Mouse (Mus musculus) neural tube, embryonic 12.5 days (tissue): Measurements from ENCODE around the gene Spns1. TPM values are rescaled to one million over a fixed set of nuclear protein-coding genes. Genes with fewer than 3 reads are reported as not detected.
A peak's percentile ranks its signal among the peaks of the same experiment; 100 is the strongest.

ENCODE experiments used
- ATAC-seq: fragments of 200-750 bp; cut with Nextera tagmentation; 2 replicates; pipeline ENCODE4 v1.8.0; 2017; ENCODE audit warnings: low read depth, mild to moderate bottlenecking, moderate TSS enrichment, moderate library complexity; ENCODE audit not compliant: low FRiP score
- H3K27ac ChIP-seq: fragments of 300-500 bp; sonication (generic); 2 replicates; pipeline ENCODE4 v1.5.1; 2016
- H3K27me3 ChIP-seq: fragments of 300-500 bp; sonication (generic); replicated peaks from 2 replicates; pipeline ENCODE4 v1.6.1; 2016; ENCODE audit warnings: mild to moderate bottlenecking
- H3K36me3 ChIP-seq: fragments of 300-500 bp; sonication (generic); 2 replicates; pipeline ENCODE4 v1.6.1; 2016; ENCODE audit warnings: mild to moderate bottlenecking
- H3K4me1 ChIP-seq: fragments of 300-500 bp; sonication (generic); 2 replicates; pipeline ENCODE4 v1.6.1; 2016
- H3K4me2 ChIP-seq: fragments of 300-500 bp; sonication (generic); replicated peaks from 2 replicates; pipeline ENCODE4 v1.6.1; 2016; ENCODE audit warnings: mild to moderate bottlenecking
- H3K4me3 ChIP-seq: fragments of 300-500 bp; sonication (generic); 2 replicates; pipeline ENCODE4 v1.5.1; 2016
- H3K9ac ChIP-seq: fragments of 300-500 bp; sonication (generic); 2 replicates; pipeline ENCODE4 v1.6.1; 2016; ENCODE audit warnings: mild to moderate bottlenecking
- H3K9me3 ChIP-seq: fragments of 300-500 bp; sonication (generic); 2 replicates; pipeline ENCODE4 v1.6.1; 2016; ENCODE audit warnings: mild to moderate bottlenecking
- WGBS: fragments of 180-500 bp; shearing (Covaris S2); methylation state at CpG from one replicate; pipeline ENCODE4 v1.1.7; 2016; 5-methylcytosine and 5-hydroxymethylcytosine counted together
- polyA plus RNA-seq: library from polyadenylated mRNA; unstranded; fragments of >200 nt; fragmentation: Nextera tagmentation; extraction: Ambion mirVana; gene quantifications from 2 replicates; pipeline ENCODE4 v1.2.1, GENCODE M21; 2016

The Spns1 gene
- polyA plus RNA-seq, 1 experiment from 2014 or later, result 72.6 TPM

- no peaks in the 10 kb centered on the region for H3K9me3 ChIP-seq
- no peaks in the 10 kb centered on the region for H3K4me1 ChIP-seq
- H3K27ac ChIP-seq, result no peak overlapping the region
- H3K4me3 ChIP-seq, result no peak overlapping the region
- ATAC-seq, result no peak
- H3K36me3 ChIP-seq, result no peaks in the 10 kb centered on the region
- no peaks in the 10 kb centered on the region for H3K27me3 ChIP-seq
- 70% methylated on average over 20 of the region's 20 CpGs for WGBS
- H3K4me2 ChIP-seq, result 0 out of 2 replicates have a peak overlapping the region, but pooled peaks have one; percentile 7
- H3K9ac ChIP-seq, result no peak overlapping the region
Measured at GRCm38 (mm10) chr7:126350748-126351418, 26.4 kb downstream of the Spns1 start.

GRCm38 (mm10) chr7:126348293-126348692 is 29.0 kb downstream of the Spns1 start:
- Histone ChIP-seq H3K4me1 (no peaks in the 10 kb centered on the region), H3K9ac (no peak overlapping the region), H3K4me2 (no peak overlapping the region), H3K27ac (no peak overlapping the region), H3K27me3 (no peaks in the 10 kb centered on the region), H3K36me3 (no peaks in the 10 kb centered on the region), H3K9me3 (no peaks in the 10 kb centered on the region), H3K4me3 (no peak overlapping the region)
- ATAC-seq, result no peak
- 83% methylated on average over 8 of the region's 8 CpGs for WGBS

GRCm38 (mm10) chr7:126347098-126347497 is 30.2 kb downstream of the Spns1 start:
- no peaks in the 10 kb centered on the region for H3K9me3 ChIP-seq
- 60% methylated on average over 1 of the region's 1 CpGs for WGBS
- H3K27ac ChIP-seq, result no peak overlapping the region
- no peaks in the 10 kb centered on the region for H3K4me1 ChIP-seq
- H3K4me3 ChIP-seq, result no peak overlapping the region
- H3K27me3 ChIP-seq, result no peaks in the 10 kb centered on the region
- H3K4me2 ChIP-seq, result no peak overlapping the region
- H3K36me3 ChIP-seq, result no peaks in the 10 kb centered on the region
- H3K9ac ChIP-seq, result no peak overlapping the region
- ATAC-seq, result no peak

- no peaks in the 10 kb centered on the region for H3K4me1 ChIP-seq
- WGBS, result 57% methylated on average over 3 of the region's 3 CpGs
- no peak overlapping the region for H3K27ac ChIP-seq
- no peaks in the 10 kb centered on the region for H3K27me3 ChIP-seq
- no peak for ATAC-seq
- no peaks in the 10 kb centered on the region for H3K36me3 ChIP-seq
- H3K4me3 ChIP-seq, result no peak overlapping the region
- H3K9me3 ChIP-seq, result no peaks in the 10 kb centered on the region
- H3K9ac ChIP-seq, result no peak overlapping the region
- H3K4me2 ChIP-seq, result no peak overlapping the region
Measured at GRCm38 (mm10) chr7:126345969-126346368, 31.3 kb downstream of the Spns1 start.

GRCm38 (mm10) chr7:126345557-126345956 is 31.7 kb downstream of the Spns1 start:
- Histone ChIP-seq H3K9ac (no peak overlapping the region), H3K9me3 (no peaks in the 10 kb centered on the region), H3K4me1 (no peaks in the 10 kb centered on the region), H3K27me3 (no peaks in the 10 kb centered on the region), H3K4me2 (no peak overlapping the region), H3K36me3 (no peaks in the 10 kb centered on the region), H3K27ac (no peak overlapping the region), H3K4me3 (no peak overlapping the region)
- ATAC-seq, result no peak
- WGBS, result 76% methylated on average over 3 of the region's 3 CpGs

- ATAC-seq, result no peak
- no peak overlapping the region for H3K4me2 ChIP-seq
- H3K9ac ChIP-seq, result no peak overlapping the region
- H3K36me3 ChIP-seq, result no peaks in the 10 kb centered on the region
- no peaks in the 10 kb centered on the region for H3K27me3 ChIP-seq
- H3K9me3 ChIP-seq, result no peaks in the 10 kb centered on the region
- H3K4me3 ChIP-seq, result no peak overlapping the region
- H3K4me1 ChIP-seq, result no peaks in the 10 kb centered on the region
- WGBS, result 58% methylated on average over 6 of the region's 6 CpGs
- no peak overlapping the region for H3K27ac ChIP-seq
Measured at GRCm38 (mm10) chr7:126340896-126341295, 36.4 kb downstream of the Spns1 start.

- Histone ChIP-seq H3K9me3 (no peaks in the 10 kb centered on the region), H3K4me1 (no peaks in the 10 kb centered on the region), H3K4me2 (no peak overlapping the region), H3K36me3 (no peaks in the 10 kb centered on the region), H3K27me3 (no peaks in the 10 kb centered on the region), H3K27ac (no peak overlapping the region), H3K9ac (no peak overlapping the region), H3K4me3 (no peak overlapping the region)
- no peak for ATAC-seq
- WGBS, result 77% methylated on average over 6 of the region's 6 CpGs
Measured at GRCm38 (mm10) chr7:126340206-126340618, 37.0 kb downstream of the Spns1 start.

GRCm38 (mm10) chr7:126339521-126339971 is 37.7 kb downstream of the Spns1 start:
- Histone ChIP-seq H3K9ac (no peak overlapping the region), H3K4me1 (no peaks in the 10 kb centered on the region), H3K4me3 (no peak overlapping the region), H3K4me2 (no peak overlapping the region), H3K36me3 (no peaks in the 10 kb centered on the region), H3K9me3 (no peaks in the 10 kb centered on the region), H3K27me3 (no peaks in the 10 kb centered on the region), H3K27ac (no peak overlapping the region)
- no peak for ATAC-seq
- 80% methylated on average over 8 of the region's 8 CpGs for WGBS

GRCm38 (mm10) chr7:126338906-126339305 is 38.3 kb downstream of the Spns1 start:
- no peak overlapping the region for H3K9ac ChIP-seq
- H3K27me3 ChIP-seq, result no peaks in the 10 kb centered on the region
- 82% methylated on average over 8 of the region's 8 CpGs for WGBS
- no peaks in the 10 kb centered on the region for H3K4me1 ChIP-seq
- ATAC-seq, result no peak
- no peak overlapping the region for H3K4me3 ChIP-seq
- no peak overlapping the region for H3K4me2 ChIP-seq
- H3K27ac ChIP-seq, result no peak overlapping the region
- H3K36me3 ChIP-seq, result no peaks in the 10 kb centered on the region
- no peaks in the 10 kb centered on the region for H3K9me3 ChIP-seq

GRCm38 (mm10) chr7:126335556-126335955 is 41.7 kb downstream of the Spns1 start:
- Histone ChIP-seq H3K4me1 (no peaks in the 10 kb centered on the region), H3K4me3 (no peak overlapping the region), H3K9ac (no peak overlapping the region), H3K9me3 (no peaks in the 10 kb centered on the region), H3K4me2 (no peak overlapping the region), H3K27ac (no peak overlapping the region), H3K36me3 (no peaks in the 10 kb centered on the region), H3K27me3 (no peaks in the 10 kb centered on the region)
- WGBS, result 82% methylated on average over 1 of the region's 1 CpGs
- no peak for ATAC-seq

- Histone ChIP-seq H3K4me2 (no peak overlapping the region), H3K27ac (no peak overlapping the region), H3K4me1 (no peaks in the 10 kb centered on the region), H3K36me3 (no peaks in the 10 kb centered on the region), H3K27me3 (no peaks in the 10 kb centered on the region), H3K9ac (no peak overlapping the region), H3K4me3 (no peak overlapping the region), H3K9me3 (no peaks in the 10 kb centered on the region)
- no peak for ATAC-seq
- WGBS, result 77% methylated on average over 3 of the region's 3 CpGs
Measured at GRCm38 (mm10) chr7:126332691-126333090, 44.6 kb downstream of the Spns1 start.

- no peaks in the 10 kb centered on the region for H3K27me3 ChIP-seq
- no peak overlapping the region for H3K4me3 ChIP-seq
- H3K4me1 ChIP-seq, result no peaks in the 10 kb centered on the region
- H3K9ac ChIP-seq, result no peak overlapping the region
- no peaks in the 10 kb centered on the region for H3K9me3 ChIP-seq
- no peak for ATAC-seq
- H3K4me2 ChIP-seq, result no peak overlapping the region
- 62% methylated on average over 2 of the region's 2 CpGs for WGBS
- H3K27ac ChIP-seq, result no peak overlapping the region
- H3K36me3 ChIP-seq, result no peaks in the 10 kb centered on the region
Measured at GRCm38 (mm10) chr7:126330693-126331092, 46.6 kb downstream of the Spns1 start.
